Mouse (Mus musculus) gastrocnemius, adult 8-10 months (tissue): ENCODE data around the gene Galnt10. TPM values are rescaled to one million over a fixed set of nuclear protein-coding genes. Genes with fewer than 3 reads are reported as not detected.
A peak's percentile ranks its signal among the peaks of the same experiment; 100 is the strongest.

Experiments used
- DNase-seq, 2 experiments: peaks; one replicate each; pipeline ENCODE4 v3.0.0; 2022; ENCODE audit warnings: low spot score in 2 of 2
- total RNA-seq, 4 experiments: library from RNA; stranded (reverse); gene quantifications; 2 replicates each; pipeline ENCODE4 v1.2.4; 2022

Galnt10 gene
- total RNA-seq, 4 experiments from 2014 or later = 2.3 to 3.5 (median 3.2) TPM

GRCm38 (mm10) chr11:57658214-57658613 is 13.0 kb downstream of the Galnt10 start:
- no peak for DNase-seq

GRCm38 (mm10) chr11:57658751-57659150 is 13.5 kb downstream of the Galnt10 start:
- DNase-seq = no peak

DNA sequence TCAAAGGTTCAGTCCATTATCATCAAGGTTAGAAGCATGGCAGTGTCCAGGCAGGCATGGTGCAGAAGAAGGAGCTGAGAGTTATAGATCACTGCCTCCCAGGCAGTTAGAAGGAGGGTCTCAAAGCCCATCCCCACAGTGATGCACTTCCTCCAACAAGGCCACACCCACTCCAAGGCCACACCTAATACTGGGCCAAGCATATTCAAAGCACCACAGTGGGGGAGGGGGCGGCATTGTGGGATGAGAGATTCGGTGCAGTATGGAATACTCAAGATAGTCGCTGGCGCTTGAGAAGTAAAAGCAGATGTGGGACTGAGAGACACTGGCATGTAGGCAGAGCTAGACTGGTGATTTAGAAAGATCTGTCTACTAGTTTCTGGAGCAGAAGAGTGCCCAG is 14.9 kb downstream of the Galnt10 start:
- DNase-seq = no peak

- DNase-seq = no peak
Measured at GRCm38 (mm10) chr11:57660814-57661213, 15.6 kb downstream of the Galnt10 start.

DNA sequence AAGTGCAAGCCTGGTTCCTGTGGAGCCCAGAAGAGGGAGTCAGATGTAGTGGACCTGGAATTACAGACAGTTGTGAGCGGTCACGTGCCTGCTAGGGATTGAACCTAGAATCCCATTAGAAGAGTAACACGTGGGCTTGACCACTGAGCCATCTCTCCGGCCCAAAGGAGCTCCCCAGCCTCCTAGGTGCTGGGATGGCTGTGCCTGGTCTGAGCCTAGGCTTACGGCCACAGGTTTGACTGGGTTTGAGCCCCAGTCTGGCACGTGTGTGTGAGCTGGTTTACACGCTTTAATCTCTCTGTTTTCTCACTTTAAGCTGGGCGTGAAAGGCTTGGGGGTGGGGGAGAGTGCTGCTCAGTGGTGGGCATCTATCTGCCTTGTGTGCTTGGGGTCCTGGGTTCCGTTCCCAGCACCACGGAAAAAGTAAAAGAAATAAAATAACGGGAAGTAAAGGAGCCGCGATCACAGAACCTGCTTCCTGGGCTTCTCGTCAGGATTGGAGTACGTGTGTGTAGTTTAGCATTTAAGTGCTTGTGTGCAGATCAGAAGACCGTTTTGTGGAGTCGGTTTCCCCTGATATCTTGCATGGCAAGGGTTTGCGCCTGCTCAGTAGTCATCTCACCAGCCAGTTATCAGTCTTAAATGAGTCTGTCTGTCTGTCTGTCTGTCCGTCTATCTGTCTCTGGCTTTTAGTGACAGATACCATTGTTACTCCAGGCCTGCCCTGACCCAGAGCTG is 16.4 kb downstream of the Galnt10 start:
- no peak for DNase-seq

DNA sequence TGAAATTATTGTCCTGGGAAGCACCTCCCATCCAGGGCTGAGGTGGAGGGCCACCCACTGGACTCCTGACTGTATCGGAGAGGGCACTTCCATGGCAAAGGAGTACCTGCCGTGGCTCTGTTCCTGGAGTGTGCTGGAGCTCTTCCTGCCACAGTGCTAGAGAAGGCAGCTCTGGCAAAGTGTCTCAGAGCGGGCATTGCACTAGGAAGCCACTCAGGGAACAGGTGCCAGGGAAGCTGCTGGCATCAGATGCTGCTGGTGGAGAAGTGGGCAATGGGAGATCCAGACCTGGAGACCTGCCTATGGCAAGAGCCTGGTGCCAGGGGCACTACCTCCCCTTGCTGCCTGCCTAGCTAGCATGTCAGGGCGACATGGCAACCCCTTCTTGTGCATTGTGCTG is 17.0 kb downstream of the Galnt10 start:
- DNase-seq = peak in 1 of 2 experiments; percentile 38

- no peak for DNase-seq
Measured at GRCm38 (mm10) chr11:57663271-57663670, 18.0 kb downstream of the Galnt10 start.

DNA sequence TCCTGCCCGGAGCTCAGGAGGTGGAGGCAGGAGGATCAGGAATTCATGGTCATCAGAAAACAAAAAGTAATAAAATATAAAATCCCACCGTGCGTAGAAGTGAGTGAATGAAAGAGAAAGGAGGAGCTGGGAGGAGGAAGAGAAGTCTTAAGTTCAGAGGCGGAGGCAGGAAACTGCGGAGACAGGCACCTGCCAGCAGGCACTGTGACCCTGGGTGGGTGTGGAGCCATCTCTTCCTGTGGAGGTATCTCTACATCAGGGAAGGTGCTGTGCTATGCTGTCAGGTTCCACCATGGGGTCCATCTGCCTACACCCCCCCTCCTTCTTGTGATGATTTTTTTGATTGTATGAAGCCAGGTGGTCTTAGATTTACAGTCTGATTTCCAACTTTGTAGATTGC is 19.5 kb downstream of the Galnt10 start:
- no peak for DNase-seq

GRCm38 (mm10) chr11:57668271-57668670 is 23.0 kb downstream of the Galnt10 start:
- no peak for DNase-seq

GRCm38 (mm10) chr11:57669522-57669921 is 24.3 kb downstream of the Galnt10 start:
- DNase-seq = no peak

DNA sequence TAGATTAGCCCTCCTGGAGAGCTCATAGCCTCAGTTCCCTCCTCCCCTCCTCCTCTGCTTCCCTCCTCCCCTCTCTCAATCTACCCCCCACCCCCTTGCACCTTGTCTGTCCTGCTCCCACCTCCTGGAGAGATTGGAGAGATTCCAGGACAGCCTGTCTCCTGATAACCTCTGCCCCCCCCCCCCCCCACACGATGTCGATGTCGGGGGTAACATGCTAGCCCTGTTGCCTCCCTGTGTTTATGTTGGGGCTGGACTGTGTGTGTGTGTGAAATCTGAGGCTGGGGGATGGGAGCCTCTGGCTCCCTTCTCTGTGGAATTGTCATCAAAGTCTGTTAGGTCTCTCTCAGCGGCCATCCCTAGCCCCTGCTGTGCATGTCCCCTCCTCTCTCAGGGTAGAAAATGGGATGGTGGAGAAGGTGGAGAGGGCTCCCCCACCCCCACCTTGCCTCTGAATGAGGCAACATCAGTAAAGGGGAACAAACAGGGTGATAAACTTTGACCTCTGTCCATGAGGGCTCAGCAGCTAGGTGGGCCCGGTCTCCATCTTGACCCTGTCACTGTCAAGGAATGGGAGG is 26.0 kb downstream of the Galnt10 start:
- DNase-seq = no peak

- DNase-seq = no peak
Measured at GRCm38 (mm10) chr11:57671797-57672196, 26.6 kb downstream of the Galnt10 start.

GRCm38 (mm10) chr11:57672995-57673394 is 27.8 kb downstream of the Galnt10 start:
- DNase-seq = no peak

DNA sequence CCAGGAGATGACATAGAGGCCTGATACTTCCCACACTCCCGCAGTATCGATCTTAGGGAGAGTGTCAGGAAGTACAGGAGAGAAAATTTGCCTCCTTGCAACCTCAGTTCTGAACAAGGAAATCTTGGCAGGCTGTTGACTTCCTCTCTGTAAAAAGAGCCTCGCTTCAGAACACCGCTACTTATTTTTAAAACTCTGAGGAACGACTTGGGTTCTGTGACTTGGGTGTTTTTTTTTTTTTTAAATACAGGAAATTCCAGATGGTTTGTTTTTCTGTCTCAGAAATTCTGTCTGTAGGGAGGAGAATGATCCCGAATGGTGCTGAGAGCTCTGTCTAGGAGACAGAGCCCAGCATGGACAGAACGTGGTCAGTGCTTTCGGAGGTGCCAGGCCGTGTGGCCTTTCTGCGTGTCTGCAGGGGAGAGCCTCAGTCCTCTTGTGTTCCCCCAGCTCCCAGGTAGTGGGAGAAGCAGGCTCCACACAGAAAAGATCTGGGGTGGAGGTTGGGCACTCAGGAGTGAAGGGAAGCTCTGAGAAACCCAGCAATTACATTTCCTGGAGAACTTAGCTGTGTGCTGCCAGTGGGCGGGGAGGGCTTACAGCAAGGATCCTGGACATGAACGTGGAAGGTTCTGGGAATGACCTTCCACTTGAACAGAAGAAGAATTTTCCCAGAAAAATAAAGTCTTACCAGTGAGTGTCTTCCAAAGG is 28.9 kb downstream of the Galnt10 start:
- no peak for DNase-seq

DNA sequence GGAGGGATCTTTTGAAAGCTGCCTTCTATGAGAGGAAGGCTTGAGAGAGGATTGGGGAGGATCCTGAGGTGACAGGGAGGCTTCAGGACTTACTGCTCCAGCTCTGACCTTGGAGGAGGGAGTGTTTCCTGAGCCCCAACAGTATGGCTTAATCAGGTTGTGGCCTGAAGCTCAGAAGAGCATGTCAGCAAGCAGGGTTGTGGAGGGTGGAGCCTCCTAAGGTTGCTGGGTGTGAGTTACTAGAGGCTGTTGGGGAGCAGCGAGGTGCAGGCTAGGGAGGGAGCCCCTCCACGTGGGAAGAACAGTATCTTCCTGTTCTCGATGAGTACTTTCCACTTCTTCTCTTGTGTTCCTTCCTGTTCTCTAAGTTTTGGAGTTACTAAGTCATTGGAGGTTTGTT is 32.0 kb downstream of the Galnt10 start:
- DNase-seq = no peak

GRCm38 (mm10) chr11:57682589-57682988 is 37.3 kb downstream of the Galnt10 start:
- DNase-seq = no peak

- no peak for DNase-seq
Measured at GRCm38 (mm10) chr11:57683125-57683524, 37.9 kb downstream of the Galnt10 start.

DNA sequence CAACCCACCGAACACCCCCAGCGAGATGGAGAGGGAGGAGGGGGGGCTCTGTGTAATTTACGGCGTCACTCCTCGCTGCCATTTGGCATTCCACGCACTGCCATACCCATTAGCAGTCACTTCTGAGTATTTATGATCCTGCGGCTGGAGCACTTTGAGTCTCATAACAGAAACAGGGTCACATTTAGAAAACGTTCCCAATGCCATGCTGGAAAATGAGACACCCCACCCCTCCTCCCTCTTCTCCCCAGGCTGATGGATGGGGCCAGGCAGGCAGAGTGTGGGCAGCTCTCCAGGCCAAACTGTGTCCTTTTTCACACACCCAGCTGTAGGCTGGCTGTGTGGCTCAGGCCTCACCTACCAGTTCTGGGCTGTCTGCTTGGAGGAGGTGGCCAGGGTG is 38.7 kb downstream of the Galnt10 start:
- peak; percentile 61 to 70 for DNase-seq

- DNase-seq = no peak
Measured at GRCm38 (mm10) chr11:57684891-57685290, 39.6 kb downstream of the Galnt10 start.

GRCm38 (mm10) chr11:57685689-57686454 is 40.6 kb downstream of the Galnt10 start:
- no peak for DNase-seq

GRCm38 (mm10) chr11:57686797-57687196 is 41.6 kb downstream of the Galnt10 start:
- DNase-seq = no peak

GRCm38 (mm10) chr11:57687258-57687657 is 42.0 kb downstream of the Galnt10 start:
- DNase-seq = no peak
